Mouse (Mus musculus) limb, embryonic 14.5 days (tissue): ENCODE results near the gene Il34. TPM values are rescaled to one million over a fixed set of nuclear protein-coding genes. Genes with fewer than 3 reads are reported as not detected.

Experiments
- ATAC-seq: fragments of 200-750 bp; cut with Nextera tagmentation; 2 replicates; pipeline ENCODE4 v1.8.0; 2017; ENCODE audit warnings: low read depth, moderate number of reproducible peaks, moderate TSS enrichment; ENCODE audit not compliant: low FRiP score
- DNase-seq: peaks from one replicate; pipeline ENCODE4 v3.0.0-alpha.2; 2015; ENCODE audit warnings: low spot score
- H3K27ac ChIP-seq: fragments of 300-500 bp; sonication (generic); replicated peaks from 2 replicates; pipeline ENCODE4 v1.5.1; 2014; ENCODE audit warnings: low read depth, mild to moderate bottlenecking, low read length, moderate library complexity, mixed read lengths
- H3K27me3 ChIP-seq: fragments of 300-500 bp; sonication (generic); 2 replicates; pipeline ENCODE4 v1.6.1; 2014; ENCODE audit warnings: low read length, mixed read lengths; ENCODE audit not compliant: control insufficient read depth, insufficient read depth
- H3K36me3 ChIP-seq: fragments of 300-500 bp; sonication (generic); 2 replicates; pipeline ENCODE4 v1.6.1; 2014; ENCODE audit warnings: mild to moderate bottlenecking, low read length, moderate library complexity, mixed read lengths; ENCODE audit not compliant: control insufficient read depth, insufficient read depth
- H3K4me1 ChIP-seq: fragments of 300-500 bp; sonication (generic); 2 replicates; pipeline ENCODE4 v1.6.1; 2014; ENCODE audit warnings: antibody characterized with exemption, low read length, mixed read lengths; ENCODE audit not compliant: control insufficient read depth, insufficient read depth
- H3K4me2 ChIP-seq: fragments of 300-500 bp; sonication (generic); replicated peaks from 2 replicates; pipeline ENCODE4 v1.6.1; 2014; ENCODE audit warnings: low read depth, mild to moderate bottlenecking, low read length, moderate library complexity; ENCODE audit not compliant: severe bottlenecking
- H3K4me3 ChIP-seq: fragments of 300-500 bp; sonication (generic); replicated peaks from 2 replicates; pipeline ENCODE4 v1.5.1; 2014; ENCODE audit warnings: low read length
- H3K9ac ChIP-seq: fragments of 300-500 bp; sonication (generic); 2 replicates; pipeline ENCODE4 v1.6.1; 2014; ENCODE audit warnings: mild to moderate bottlenecking, low read depth, low read length, moderate library complexity; ENCODE audit not compliant: severe bottlenecking
- H3K9me3 ChIP-seq: fragments of 300-500 bp; sonication (generic); 2 replicates; pipeline ENCODE4 v1.6.1; 2016; ENCODE audit warnings: low read length; ENCODE audit not compliant: control insufficient read depth
- POLR2A ChIP-seq: fragments of 200-500 bp; IDR thresholded peaks from 2 replicates; pipeline ENCODE4 v1.8.0; 2012; ENCODE audit warnings: inconsistent platforms, mild to moderate bottlenecking, moderate library complexity, borderline replicate concordance; ENCODE audit not compliant: insufficient read depth, insufficient read length; ENCODE audit errors: extremely low read depth
- WGBS: fragments of 180-500 bp; shearing (Covaris S2); extraction: QIAGEN DNeasy Blood & Tissue Kit; methylation state at CpG from one replicate; pipeline ENCODE4 v1.1.7; 2014; 5-methylcytosine and 5-hydroxymethylcytosine counted together
- polyA plus RNA-seq, 2 experiments: library from polyadenylated mRNA; depleted of rRNA in 1 of 2; stranded (reverse) in 1 of 2; unstranded in 1 of 2; fragments of >200 nt; fragmentation: Nextera tagmentation in 1 of 2; extraction: Ambion mirVana in 1 of 2; gene quantifications; 2 replicates each; pipeline versions ENCODE4 v1.2.1 to v1.2.3; 2012 to 2014

Il34 gene
- polyA plus RNA-seq, 2 experiments = 0.95 to 1.6 TPM

DNA sequence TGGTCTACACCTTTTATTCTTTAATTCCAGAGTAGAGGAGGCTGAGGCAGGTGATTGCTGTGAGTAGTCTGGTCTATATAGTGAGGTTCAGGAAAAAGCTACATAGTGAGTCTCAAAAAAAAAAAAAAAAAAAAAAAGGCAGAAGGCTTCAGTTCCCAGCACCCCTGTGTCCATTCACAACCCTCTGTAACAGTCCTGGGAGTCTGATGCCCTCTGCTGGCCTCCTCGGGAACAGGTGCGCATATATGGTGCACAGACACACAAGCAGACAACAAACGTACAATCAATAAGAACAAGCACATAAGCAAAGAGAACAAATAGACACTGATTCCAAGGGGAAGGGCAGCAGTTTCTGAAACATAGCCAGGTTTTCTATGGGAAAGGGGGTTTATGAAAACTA, 29.4 kb downstream of the Il34 start:
- no peaks in the 10 kb centered on the region for H3K36me3 ChIP-seq
- 96% methylated on average over 3 of the region's 3 CpGs for WGBS
- H3K4me1 ChIP-seq = no peaks in the 10 kb centered on the region; the same call in 1 of the 2 replicates
- no peak for TF ChIP-seq POLR2A
- no peak overlapping the region for H3K4me2 ChIP-seq
- H3K27ac ChIP-seq = no peak overlapping the region
- DNase-seq (no peak), ATAC-seq (no peak)
- H3K9ac ChIP-seq = no peak overlapping the region
- H3K9me3 ChIP-seq = no peaks in the 10 kb centered on the region
- H3K27me3 ChIP-seq = no peaks in the 10 kb centered on the region
- H3K4me3 ChIP-seq = no peak overlapping the region

DNA sequence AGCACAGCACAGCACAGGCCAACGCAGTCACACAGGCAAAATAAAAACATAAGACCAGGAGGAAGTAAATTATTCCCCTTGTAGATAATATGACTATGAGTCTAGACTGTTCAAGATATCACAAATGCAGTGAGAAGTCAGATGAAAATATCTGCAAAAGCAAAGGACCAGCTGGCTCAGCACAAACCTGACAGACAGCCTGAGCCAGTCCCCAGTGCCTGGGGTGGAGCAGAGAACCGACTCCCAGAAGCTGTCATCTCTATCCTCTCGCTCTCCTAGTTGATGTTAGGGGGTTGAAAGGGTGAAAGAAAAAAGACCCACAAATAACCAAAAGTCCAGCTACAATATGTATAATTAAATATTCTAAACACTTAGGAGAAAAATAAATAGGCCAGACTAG, 30.0 kb downstream of the Il34 start:
- no peak overlapping the region for H3K4me3 ChIP-seq
- TF ChIP-seq POLR2A = no peak
- no peak overlapping the region for H3K27ac ChIP-seq
- H3K9me3 ChIP-seq = no peaks in the 10 kb centered on the region
- no peak for DNase-seq
- no peak for ATAC-seq
- no peak overlapping the region for H3K9ac ChIP-seq
- no peaks in the 10 kb centered on the region for H3K36me3 ChIP-seq
- H3K27me3 ChIP-seq = no peaks in the 10 kb centered on the region
- 85% methylated on average over 3 of the region's 3 CpGs for WGBS
- no peaks in the 10 kb centered on the region; the same call in 1 of the 2 replicates for H3K4me1 ChIP-seq
- H3K4me2 ChIP-seq = no peak overlapping the region

DNA sequence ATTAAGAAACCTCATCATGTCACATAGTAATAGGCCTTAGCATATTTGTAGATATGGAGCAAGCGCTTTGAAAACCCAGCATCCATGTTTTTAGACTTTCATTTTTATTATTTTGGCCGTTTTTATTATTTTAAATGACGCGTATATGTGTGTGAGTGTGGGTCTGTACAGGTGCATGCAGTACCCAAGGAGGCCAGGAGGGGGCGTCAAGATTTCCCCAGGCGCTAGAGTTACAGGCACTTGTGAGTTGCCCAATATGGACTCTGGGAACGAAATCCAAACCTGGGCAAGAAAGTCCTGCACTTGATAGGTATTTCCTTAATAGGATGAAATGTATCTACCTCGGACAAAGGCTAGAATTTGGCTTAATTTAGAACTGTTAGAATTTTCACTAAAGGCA, 30.4 kb downstream of the Il34 start:
- no peak for TF ChIP-seq POLR2A
- H3K9ac ChIP-seq = no peak overlapping the region
- no peaks in the 10 kb centered on the region for H3K9me3 ChIP-seq
- DNase-seq (no peak), ATAC-seq (no peak)
- no peaks in the 10 kb centered on the region for H3K36me3 ChIP-seq
- H3K27me3 ChIP-seq = no peaks in the 10 kb centered on the region
- no peaks in the 10 kb centered on the region; the same call in 1 of the 2 replicates for H3K4me1 ChIP-seq
- WGBS = 79% methylated on average over 8 of the region's 8 CpGs
- no peak overlapping the region for H3K4me3 ChIP-seq
- no peak overlapping the region for H3K27ac ChIP-seq
- no peak overlapping the region for H3K4me2 ChIP-seq

DNA sequence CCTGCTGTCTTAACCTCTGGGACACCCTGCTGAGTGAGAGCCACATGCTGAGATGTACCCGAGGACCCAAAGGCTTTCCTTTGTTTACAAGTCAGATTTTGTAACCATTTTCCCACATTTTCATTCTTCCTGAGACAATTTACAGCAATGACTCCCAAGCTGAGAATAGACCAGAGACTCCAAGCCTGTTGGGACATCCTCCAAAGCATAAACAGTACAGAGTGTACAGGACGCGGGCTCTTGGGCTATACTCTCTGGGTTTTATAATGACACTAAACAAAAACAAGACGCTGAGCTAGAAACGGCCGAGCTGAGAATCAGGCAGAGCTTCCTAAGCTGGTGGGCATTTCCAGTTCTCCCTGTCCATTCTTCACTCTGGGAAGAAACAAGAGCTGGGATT, 31.0 kb downstream of the Il34 start:
- H3K4me2 ChIP-seq = no peak overlapping the region
- ATAC-seq (no peak), DNase-seq (no peak)
- no peak overlapping the region for H3K4me3 ChIP-seq
- TF ChIP-seq POLR2A = no peak
- H3K9ac ChIP-seq = no peak overlapping the region
- no peak overlapping the region for H3K27ac ChIP-seq
- H3K4me1 ChIP-seq = no peaks in the 10 kb centered on the region; the same call in 1 of the 2 replicates
- H3K36me3 ChIP-seq = no peaks in the 10 kb centered on the region
- WGBS = 85% methylated on average over 6 of the region's 6 CpGs
- H3K27me3 ChIP-seq = no peaks in the 10 kb centered on the region
- H3K9me3 ChIP-seq = no peaks in the 10 kb centered on the region

DNA sequence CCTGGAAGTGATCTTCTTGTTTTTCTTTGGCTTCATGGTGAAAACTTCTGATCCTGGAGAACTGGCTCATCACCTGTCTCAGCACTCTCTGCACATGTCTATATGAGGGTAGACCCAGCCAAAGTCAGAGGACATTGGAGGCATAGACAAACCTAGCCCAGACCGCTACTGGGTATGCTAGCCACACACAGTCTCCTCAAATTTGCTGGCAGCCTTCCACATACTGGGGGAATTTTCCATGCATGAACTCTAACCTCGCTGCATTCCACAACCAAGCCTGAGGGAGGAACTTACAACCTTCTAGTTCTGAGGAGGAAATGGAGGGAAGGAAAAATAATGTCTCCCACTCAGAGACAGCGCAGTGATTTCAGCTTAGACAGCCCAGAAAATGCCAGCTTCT, 31.7 kb downstream of the Il34 start:
- TF ChIP-seq POLR2A = no peak
- no peaks in the 10 kb centered on the region for H3K27me3 ChIP-seq
- ATAC-seq (no peak), DNase-seq (no peak)
- H3K4me3 ChIP-seq = no peak overlapping the region
- no peaks in the 10 kb centered on the region for H3K9me3 ChIP-seq
- no peaks in the 10 kb centered on the region for H3K36me3 ChIP-seq
- no peak overlapping the region for H3K27ac ChIP-seq
- H3K9ac ChIP-seq = no peak overlapping the region
- no peaks in the 10 kb centered on the region; the same call in 1 of the 2 replicates for H3K4me1 ChIP-seq
- WGBS = 58% methylated on average over 3 of the region's 3 CpGs
- no peak overlapping the region for H3K4me2 ChIP-seq

DNA sequence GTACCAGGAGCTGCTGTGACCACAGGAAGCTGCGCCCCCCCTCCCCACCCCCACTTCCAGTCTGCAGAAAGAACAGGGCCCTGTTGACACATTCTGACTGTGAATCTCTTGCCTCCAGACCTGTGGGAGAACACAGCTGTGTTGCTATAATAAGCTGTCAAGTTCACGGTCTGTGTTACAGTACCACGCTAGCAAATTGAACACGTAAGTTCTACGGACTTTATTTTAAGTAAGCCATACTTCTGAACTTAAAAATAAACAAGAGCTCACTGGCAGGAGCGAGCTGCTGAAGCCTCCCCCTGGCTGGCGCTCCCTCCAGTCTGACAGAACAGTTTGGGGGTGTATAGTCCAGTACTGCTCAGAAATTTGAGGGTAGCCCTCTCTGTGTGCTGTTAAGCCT, 33.3 kb downstream of the Il34 start:
- 73% methylated on average over 7 of the region's 7 CpGs for WGBS
- DNase-seq (no peak), ATAC-seq (no peak)
- Histone ChIP-seq H3K27me3 (no peaks in the 10 kb centered on the region), H3K4me1 (no peaks in the 10 kb centered on the region; the same call in 1 of the 2 replicates), H3K4me3 (no peak overlapping the region), H3K36me3 (no peaks in the 10 kb centered on the region), H3K9ac (no peak overlapping the region), H3K4me2 (no peak overlapping the region), H3K27ac (no peak overlapping the region), H3K9me3 (no peaks in the 10 kb centered on the region)
- no peak for TF ChIP-seq POLR2A
